Mouse (Mus musculus): ENCODE results near the gene Napsa. TPM values are rescaled to one million over a fixed set of nuclear protein-coding genes. Genes with fewer than 3 reads are reported as not detected.

Napsa gene
- total and polyA plus RNA-seq, 2 experiments from 2014 or later = 0.79 TPM; not detected in 1

- no peak for TF ChIP-seq CTCF (IDR thresholded peaks at IDR 0.05)
- Histone ChIP-seq H3K4me2 (ENCODE audit: low read depth, low read length, poor library complexity, severe bottlenecking) (no peak overlapping the region), H3K36me3 (ENCODE audit: insufficient read depth, low read length) (no peaks in the 10 kb centered on the region), H3K9ac (replicated peaks; ENCODE audit: low read length, poor library complexity, severe bottlenecking) (no peak overlapping the region), H3K27ac (ENCODE audit: low read depth, low read length) (no peak overlapping the region), H3K4me1 (ENCODE audit: insufficient read depth, low read length) (peaks cover 3% of the 10 kb centered on the region; the same call in 1 of the 2 replicates), H3K4me3 (ENCODE audit: low read depth, low read length) (no peak overlapping the region), H3K27me3 (ENCODE audit: insufficient read depth, low read length) (no peaks in the 10 kb centered on the region), H3K9me3 (ENCODE audit: low read length) (no peaks in the 10 kb centered on the region)
- 91% methylated on average over 1 of the region's 1 CpGs for WGBS
- DNase-seq (ENCODE audit: low spot score) (no peak), ATAC-seq (ENCODE audit: low FRiP score) (no peak)
Observed at GRCm38 (mm10) chr7:44583146-44583545, 11.0 kb downstream of the Napsa start.

- peaks cover 3% of the 10 kb centered on the region; the same call in 1 of the 2 replicates for H3K4me1 ChIP-seq (ENCODE audit: insufficient read depth, low read length)
- ATAC-seq (ENCODE audit: low FRiP score) = no peak
Observed at GRCm38 (mm10) chr7:44584265-44584804, 12.2 kb downstream of the Napsa start.

GRCm38 (mm10) chr7:44584921-44585320, 12.7 kb downstream of the Napsa start:
- Histone ChIP-seq H3K9ac (replicated peaks; ENCODE audit: low read length, poor library complexity, severe bottlenecking) (no peak overlapping the region), H3K9me3 (ENCODE audit: low read length) (no peaks in the 10 kb centered on the region), H3K27me3 (ENCODE audit: insufficient read depth, low read length) (no peaks in the 10 kb centered on the region), H3K36me3 (ENCODE audit: insufficient read depth, low read length) (no peaks in the 10 kb centered on the region), H3K4me3 (ENCODE audit: low read depth, low read length) (no peak overlapping the region), H3K4me1 (ENCODE audit: insufficient read depth, low read length) (peaks cover 3% of the 10 kb centered on the region; the same call in 1 of the 2 replicates), H3K4me2 (ENCODE audit: low read depth, low read length, poor library complexity, severe bottlenecking) (no peak overlapping the region), H3K27ac (ENCODE audit: low read depth, low read length) (no peak overlapping the region)
- DNase-seq (ENCODE audit: low spot score) (no peak), ATAC-seq (ENCODE audit: low FRiP score) (no peak)
- TF ChIP-seq CTCF (IDR thresholded peaks at IDR 0.05) = no peak
- 95% methylated on average over 6 of the region's 6 CpGs for WGBS

More at GRCm38 (mm10) chr7:44584265-44584804, 12.2 kb downstream of the Napsa start:
- no peak for DNase-seq (ENCODE audit: low spot score)
- Histone ChIP-seq H3K27ac (ENCODE audit: low read depth, low read length) (no peak overlapping the region), H3K9me3 (ENCODE audit: low read length) (no peaks in the 10 kb centered on the region), H3K36me3 (ENCODE audit: insufficient read depth, low read length) (no peaks in the 10 kb centered on the region), H3K4me3 (ENCODE audit: low read depth, low read length) (no peak overlapping the region), H3K4me2 (ENCODE audit: low read depth, low read length, poor library complexity, severe bottlenecking) (no peak overlapping the region), H3K9ac (replicated peaks; ENCODE audit: low read length, poor library complexity, severe bottlenecking) (no peak overlapping the region), H3K27me3 (ENCODE audit: insufficient read depth, low read length) (no peaks in the 10 kb centered on the region)
- 83% methylated on average over 4 of the region's 4 CpGs for WGBS
- TF ChIP-seq CTCF (IDR thresholded peaks at IDR 0.05) = no peak

GRCm38 (mm10) chr7:44585606-44586005, 13.4 kb downstream of the Napsa start:
- no peak overlapping the region for H3K27ac ChIP-seq (ENCODE audit: low read depth, low read length)
- no peak overlapping the region for H3K4me2 ChIP-seq (ENCODE audit: low read depth, low read length, poor library complexity, severe bottlenecking)
- peaks cover 3% of the 10 kb centered on the region; the same call in 1 of the 2 replicates for H3K4me1 ChIP-seq (ENCODE audit: insufficient read depth, low read length)
- WGBS = 93% methylated on average over 6 of the region's 6 CpGs
- TF ChIP-seq CTCF (IDR thresholded peaks at IDR 0.05) = no peak
- H3K9me3 ChIP-seq (ENCODE audit: low read length) = no peaks in the 10 kb centered on the region
- no peaks in the 10 kb centered on the region for H3K36me3 ChIP-seq (ENCODE audit: insufficient read depth, low read length)
- ATAC-seq (ENCODE audit: low FRiP score) = no peak
- no peak for DNase-seq (ENCODE audit: low spot score)
- no peak overlapping the region for H3K9ac ChIP-seq (replicated peaks; ENCODE audit: low read length, poor library complexity, severe bottlenecking)
- no peaks in the 10 kb centered on the region for H3K27me3 ChIP-seq (ENCODE audit: insufficient read depth, low read length)
- no peak overlapping the region for H3K4me3 ChIP-seq (ENCODE audit: low read depth, low read length)

GRCm38 (mm10) chr7:44586518-44586917, 14.3 kb downstream of the Napsa start:
- 9% methylated on average over 19 of the region's 19 CpGs for WGBS
- DNase-seq (ENCODE audit: low spot score) (peak; percentile 78), ATAC-seq (ENCODE audit: low FRiP score) (no peak)
- Histone ChIP-seq H3K27me3 (ENCODE audit: insufficient read depth, low read length) (no peaks in the 10 kb centered on the region), H3K4me1 (ENCODE audit: insufficient read depth, low read length) (peaks cover 3% of the 10 kb centered on the region; the same call in 1 of the 2 replicates), H3K4me2 (ENCODE audit: low read depth, low read length, poor library complexity, severe bottlenecking) (peak overlapping the region; percentile 91), H3K27ac (ENCODE audit: low read depth, low read length) (peak overlapping the region; percentile 69), H3K9ac (replicated peaks; ENCODE audit: low read length, poor library complexity, severe bottlenecking) (peak overlapping the region; percentile 57), H3K36me3 (ENCODE audit: insufficient read depth, low read length) (no peaks in the 10 kb centered on the region), H3K9me3 (ENCODE audit: low read length) (no peaks in the 10 kb centered on the region), H3K4me3 (ENCODE audit: low read depth, low read length) (peak overlapping the region; percentile 70)
- no peak for TF ChIP-seq CTCF (IDR thresholded peaks at IDR 0.05)

GRCm38 (mm10) chr7:44586930-44587329, 14.8 kb downstream of the Napsa start:
- TF ChIP-seq CTCF (IDR thresholded peaks at IDR 0.05) = no peak; the same call in 1 of the 2 replicates
- H3K4me1 ChIP-seq (ENCODE audit: insufficient read depth, low read length) = peaks cover 5% of the 10 kb centered on the region; the same call in 1 of the 2 replicates
- H3K4me2 ChIP-seq (ENCODE audit: low read depth, low read length, poor library complexity, severe bottlenecking) = peak overlapping the region; percentile 91
- H3K4me3 ChIP-seq (ENCODE audit: low read depth, low read length) = peak overlapping the region; percentile 70
- no peaks in the 10 kb centered on the region for H3K36me3 ChIP-seq (ENCODE audit: insufficient read depth, low read length)
- no peaks in the 10 kb centered on the region for H3K27me3 ChIP-seq (ENCODE audit: insufficient read depth, low read length)
- H3K9me3 ChIP-seq (ENCODE audit: low read length) = no peaks in the 10 kb centered on the region
- peak; percentile 91 for DNase-seq (ENCODE audit: low spot score)
- H3K27ac ChIP-seq (ENCODE audit: low read depth, low read length) = peak overlapping the region; percentile 69; the same call in 1 of the 2 replicates
- H3K9ac ChIP-seq (replicated peaks; ENCODE audit: low read length, poor library complexity, severe bottlenecking) = peak overlapping the region; percentile 57
- peak; percentile 35; the same call in 1 of the 2 replicates for ATAC-seq (ENCODE audit: low FRiP score)
- WGBS = under 1% methylated on average over 18 of the region's 18 CpGs

All from midbrain, postnatal 0 days (tissue).